Mouse (Mus musculus) forebrain, postnatal 0 days (tissue): Measurements from ENCODE around the gene Tmc5. TPM values are rescaled to one million over a fixed set of nuclear protein-coding genes. Genes with fewer than 3 reads are reported as not detected.

Source experiments
- ATAC-seq: fragments of 200-750 bp; cut with Nextera tagmentation; 2 replicates; pipeline ENCODE4 v1.8.0; 2017; ENCODE audit warnings: mild to moderate bottlenecking, moderate library complexity
- DNase-seq: peaks from one replicate; pipeline ENCODE4 v3.0.0-alpha.2; 2015
- H3K27ac ChIP-seq: fragments of 300-500 bp; sonication (generic); 2 replicates; pipeline ENCODE4 v1.5.1; 2014; ENCODE audit warnings: low read depth, mild to moderate bottlenecking, antibody characterized with exemption, low read length, moderate library complexity, mixed read lengths
- H3K27me3 ChIP-seq: fragments of 300-500 bp; sonication (generic); 2 replicates; pipeline ENCODE4 v1.6.1; 2014; ENCODE audit warnings: mild to moderate bottlenecking, low read length, mixed read lengths; ENCODE audit not compliant: insufficient read depth
- H3K36me3 ChIP-seq: fragments of 300-500 bp; sonication (generic); 2 replicates; pipeline ENCODE4 v1.6.1; 2014; ENCODE audit warnings: mild to moderate bottlenecking, moderate library complexity; ENCODE audit not compliant: insufficient read depth
- H3K4me1 ChIP-seq: fragments of 300-500 bp; sonication (generic); 2 replicates; pipeline ENCODE4 v1.6.1; 2014; ENCODE audit warnings: antibody characterized with exemption; ENCODE audit not compliant: insufficient read depth
- H3K4me2 ChIP-seq: fragments of 300-500 bp; sonication (generic); 2 replicates; pipeline ENCODE4 v1.6.1; 2014; ENCODE audit warnings: low read depth, mild to moderate bottlenecking, moderate library complexity
- H3K4me3 ChIP-seq: fragments of 300-500 bp; sonication (generic); 2 replicates; pipeline ENCODE4 v1.5.1; 2014; ENCODE audit warnings: low read depth, low read length, mixed read lengths
- H3K9ac ChIP-seq: fragments of 300-500 bp; sonication (generic); 2 replicates; pipeline ENCODE4 v1.6.1; 2014; ENCODE audit warnings: mild to moderate bottlenecking
- H3K9me3 ChIP-seq: fragments of 300-500 bp; sonication (generic); 2 replicates; pipeline ENCODE4 v1.6.1; 2016; ENCODE audit warnings: low read length
- CTCF ChIP-seq: sonication (generic); IDR thresholded peaks from 2 replicates; pipeline ENCODE4 v1.5.1; 2016; ENCODE audit warnings: antibody characterized with exemption, control low read depth, low read depth
- WGBS: fragments of 180-500 bp; shearing (Covaris S2); extraction: QIAGEN DNeasy Blood & Tissue Kit; methylation state at CpG from one replicate; pipeline ENCODE4 v1.1.7; 2014; 5-methylcytosine and 5-hydroxymethylcytosine counted together
- polyA plus RNA-seq: library from polyadenylated mRNA; unstranded; fragments of >200 nt; fragmentation: Nextera tagmentation; extraction: Ambion mirVana; gene quantifications from 2 replicates; pipeline ENCODE4 v1.2.1, GENCODE M21; 2015
- total RNA-seq: library from RNA; depleted of rRNA; stranded (reverse); fragments of >200 nt; gene quantifications from 2 replicates; pipeline ENCODE4 v1.2.3, GENCODE M21; 2014

Gene Tmc5
- total and polyA plus RNA-seq, 2 experiments from 2014 or later: 0.19 to 0.38 TPM

DNA sequence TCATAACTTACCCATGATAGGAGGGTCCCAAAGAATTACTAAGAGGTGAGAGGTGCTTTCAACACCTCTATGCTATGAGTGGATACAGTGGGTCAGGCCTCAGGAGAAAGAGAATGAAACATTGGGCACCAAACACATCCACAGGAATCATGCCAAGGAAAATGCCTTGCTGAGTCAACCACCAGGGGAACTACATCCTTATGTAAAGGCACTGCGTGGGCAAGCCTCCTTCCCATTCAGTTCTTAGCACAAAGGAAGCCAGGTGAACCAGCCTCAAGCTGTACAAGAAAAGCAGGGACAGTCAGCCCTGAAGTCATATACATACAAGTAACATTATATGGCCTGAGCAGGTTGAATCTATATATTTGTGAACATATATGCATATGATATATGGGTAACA lies 53.8 kb downstream of the Tmc5 start:
- no peak for TF ChIP-seq CTCF
- H3K4me2 ChIP-seq: no peak overlapping the region
- 65% methylated on average over 1 of the region's 1 CpGs for WGBS
- H3K9me3 ChIP-seq: no peaks in the 10 kb centered on the region
- H3K4me3 ChIP-seq: no peak overlapping the region
- H3K27me3 ChIP-seq: no peaks in the 10 kb centered on the region
- ATAC-seq (no peak), DNase-seq (no peak)
- H3K36me3 ChIP-seq: no peaks in the 10 kb centered on the region
- no peaks in the 10 kb centered on the region for H3K4me1 ChIP-seq
- H3K27ac ChIP-seq: no peak overlapping the region
- H3K9ac ChIP-seq: no peak overlapping the region

- no peak overlapping the region for H3K27ac ChIP-seq
- no peak for TF ChIP-seq CTCF
- no peaks in the 10 kb centered on the region for H3K27me3 ChIP-seq
- no peak overlapping the region for H3K4me3 ChIP-seq
- H3K9ac ChIP-seq: no peak overlapping the region
- no peak for ATAC-seq
- no peak overlapping the region for H3K4me2 ChIP-seq
- no peaks in the 10 kb centered on the region for H3K4me1 ChIP-seq
- DNase-seq: no peak
- no peaks in the 10 kb centered on the region for H3K9me3 ChIP-seq
- WGBS: 85% methylated on average over 6 of the region's 6 CpGs
- H3K36me3 ChIP-seq: no peaks in the 10 kb centered on the region
These were observed 55.6 kb downstream of the Tmc5 start for GRCm38 (mm10) chr7:118652572-118653295.

DNA sequence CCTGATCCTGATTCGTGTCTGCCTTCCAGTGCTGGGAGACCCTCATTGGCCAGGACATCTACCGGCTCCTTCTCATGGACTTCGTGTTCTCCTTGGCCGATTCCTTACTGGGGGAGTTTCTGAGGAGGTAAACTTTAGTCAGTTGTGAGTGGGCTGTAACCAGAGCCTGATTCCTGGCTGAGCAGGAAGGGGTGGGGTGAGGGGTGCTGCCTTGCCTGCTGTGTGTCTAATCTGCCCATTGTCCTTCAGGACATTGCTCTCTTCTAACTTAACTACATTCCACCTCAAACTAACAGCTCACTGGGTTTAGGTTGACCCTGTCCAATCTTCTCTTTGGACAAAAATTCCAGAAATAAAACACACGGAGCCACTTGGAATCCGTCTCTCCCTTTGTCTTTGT lies 59.6 kb downstream of the Tmc5 start:
- no peak for TF ChIP-seq CTCF
- WGBS: 26% methylated on average over 6 of the region's 6 CpGs
- Histone ChIP-seq H3K4me3 (no peak overlapping the region), H3K9me3 (no peaks in the 10 kb centered on the region), H3K27me3 (no peaks in the 10 kb centered on the region), H3K36me3 (no peaks in the 10 kb centered on the region), H3K27ac (no peak overlapping the region), H3K9ac (no peak overlapping the region), H3K4me2 (no peak overlapping the region), H3K4me1 (no peaks in the 10 kb centered on the region)
- DNase-seq (no peak), ATAC-seq (no peak)

DNA sequence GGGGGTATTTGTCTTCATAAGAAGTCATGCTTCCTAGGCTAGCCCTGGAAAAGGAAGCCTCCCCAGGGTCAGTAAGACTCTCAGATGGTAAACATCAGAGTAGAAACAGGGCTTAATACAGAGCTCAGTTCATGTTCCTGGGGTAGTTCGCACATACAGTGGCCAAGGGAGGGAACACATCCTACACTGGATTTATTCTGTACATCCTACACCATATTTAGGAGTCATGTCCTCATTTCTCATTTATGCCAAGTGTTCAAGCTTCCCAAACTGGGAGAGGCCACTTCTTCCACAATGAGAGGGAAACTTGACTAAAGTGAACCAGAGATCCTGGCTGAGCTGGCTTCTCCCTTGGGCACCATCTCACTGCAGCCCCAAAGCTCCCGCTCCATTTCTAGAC lies 70.7 kb downstream of the Tmc5 start:
- WGBS: 98% methylated on average over 2 of the region's 2 CpGs
- no peak for DNase-seq

DNA sequence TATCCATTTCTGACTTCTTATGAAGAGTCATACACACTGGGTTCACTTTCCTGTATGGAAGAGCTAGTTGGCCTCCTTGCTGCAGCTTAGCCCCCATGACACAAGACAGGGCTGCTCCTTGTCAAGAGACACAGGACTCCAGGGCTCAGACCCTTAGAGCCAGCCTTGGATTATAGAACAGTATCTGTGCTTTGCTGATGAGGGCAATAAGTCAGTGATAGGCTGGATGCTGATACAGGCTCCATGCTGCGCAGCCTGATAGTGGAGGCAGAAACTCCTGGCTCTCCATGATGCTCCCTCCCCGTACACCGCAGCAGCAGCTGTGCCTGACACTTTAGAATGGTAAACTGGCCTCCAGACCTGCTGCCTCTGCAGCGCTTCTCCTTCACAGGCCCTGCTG lies 73.0 kb downstream of the Tmc5 start:
- no peak overlapping the region for H3K4me2 ChIP-seq
- no peak for ATAC-seq
- H3K9me3 ChIP-seq: no peaks in the 10 kb centered on the region
- 76% methylated on average over 4 of the region's 4 CpGs for WGBS
- DNase-seq: no peak
- H3K27ac ChIP-seq: no peak overlapping the region
- no peaks in the 10 kb centered on the region for H3K27me3 ChIP-seq
- TF ChIP-seq CTCF: no peak
- H3K36me3 ChIP-seq: no peaks in the 10 kb centered on the region
- H3K4me1 ChIP-seq: no peaks in the 10 kb centered on the region
- no peak overlapping the region for H3K9ac ChIP-seq
- H3K4me3 ChIP-seq: no peak overlapping the region

More for the DNA sequence above, 70.7 kb downstream of the Tmc5 start:
- H3K36me3 ChIP-seq: no peaks in the 10 kb centered on the region
- TF ChIP-seq CTCF: no peak
- H3K9me3 ChIP-seq: no peaks in the 10 kb centered on the region
- H3K4me2 ChIP-seq: no peak overlapping the region
- H3K27me3 ChIP-seq: no peaks in the 10 kb centered on the region
- H3K4me3 ChIP-seq: no peak overlapping the region
- H3K27ac ChIP-seq: no peak overlapping the region
- no peak overlapping the region for H3K9ac ChIP-seq
- H3K4me1 ChIP-seq: no peaks in the 10 kb centered on the region
- ATAC-seq: no peak

GRCm38 (mm10) chr7:118676826-118677225 lies 79.7 kb downstream of the Tmc5 start:
- DNase-seq: no peak
- H3K27ac ChIP-seq: no peak overlapping the region
- H3K4me2 ChIP-seq: no peak overlapping the region
- no peaks in the 10 kb centered on the region for H3K9me3 ChIP-seq
- H3K9ac ChIP-seq: no peak overlapping the region
- no peak for TF ChIP-seq CTCF
- H3K36me3 ChIP-seq: no peaks in the 10 kb centered on the region
- no peak for ATAC-seq
- H3K4me1 ChIP-seq: no peaks in the 10 kb centered on the region
- WGBS: 86% methylated on average over 4 of the region's 4 CpGs
- no peaks in the 10 kb centered on the region for H3K27me3 ChIP-seq
- no peak overlapping the region for H3K4me3 ChIP-seq

- Histone ChIP-seq H3K27me3 (no peaks in the 10 kb centered on the region), H3K9me3 (no peaks in the 10 kb centered on the region), H3K27ac (no peak overlapping the region), H3K4me1 (no peaks in the 10 kb centered on the region), H3K4me3 (no peak overlapping the region), H3K4me2 (no peak overlapping the region), H3K9ac (no peak overlapping the region), H3K36me3 (peaks cover 57% of the 10 kb centered on the region)
- peak; percentile 93 for DNase-seq
- TF ChIP-seq CTCF: peak; percentile 93
- peak; percentile 77 for ATAC-seq
- WGBS: 20% methylated on average over 5 of the region's 5 CpGs
These were observed 91.1 kb downstream of the Tmc5 start for GRCm38 (mm10) chr7:118688199-118688598.
